11 mouse cellular contexts compared by ENCODE assay signal in genomic region chr14:60300224-60300991, GRCm38 (mm10). TPM values are rescaled to one million over a fixed set of nuclear protein-coding genes. Genes with fewer than 3 reads are reported as not detected.
A peak's percentile ranks its signal among the peaks of the same experiment; 100 is the strongest.
DNase-seq lines count a peak whose midpoint lies in the region; ATAC-seq lines count a peak whose summit lies in the region.
"Had no signal": no experiment of that assay in that cellular context is flagged by ENCODE, and none has a peak within 500 bp of the region (broad histone marks: within the 10 kb centered on the region; RNA-seq: fewer than 3 reads in every experiment).

No protein-coding gene starts in this region.

- no peak overlapping the region for H3K4me3 ChIP-seq in hindbrain, embryonic 13.5 days
- no peak overlapping the region for H3K4me3 ChIP-seq in hindbrain, embryonic 10.5 days
- no peak overlapping the region for H3K4me3 ChIP-seq in midbrain, embryonic 11.5 days (ENCODE audit: low read depth, low read length)
- H3K4me3 ChIP-seq in liver, embryonic 12.5 days, result no peak overlapping the region

- H3K9me3 ChIP-seq in hindbrain, embryonic 13.5 days, result no peaks in the 10 kb centered on the region
- H3K9me3 ChIP-seq in hindbrain, embryonic 10.5 days, result no peaks in the 10 kb centered on the region
- no peaks in the 10 kb centered on the region for H3K9me3 ChIP-seq in midbrain, embryonic 11.5 days (ENCODE audit: control insufficient read depth, low read length)
- H3K9me3 ChIP-seq in liver, embryonic 12.5 days (replicated peaks), result no peaks in the 10 kb centered on the region

- no peak for ATAC-seq in hindbrain, embryonic 13.5 days (ENCODE audit: low FRiP score)
- 0 out of 2 replicates have a peak, but pooled peaks have one; percentile 35 for ATAC-seq in midbrain, embryonic 11.5 days (ENCODE audit: low FRiP score)
- ATAC-seq in liver, embryonic 12.5 days, result no peak

- 0 out of 2 replicates have a peak overlapping the region, but pooled peaks have one; percentile 5 for H3K27ac ChIP-seq in hindbrain, embryonic 13.5 days
- H3K27ac ChIP-seq in hindbrain, embryonic 10.5 days, result no peak overlapping the region
- H3K27ac ChIP-seq in midbrain, embryonic 11.5 days (ENCODE audit: low read depth, low read length), result no peak overlapping the region
- no peak overlapping the region for H3K27ac ChIP-seq in liver, embryonic 12.5 days

- 66% methylated on average over 14 of the region's 14 CpGs for WGBS in hindbrain, embryonic 13.5 days
- WGBS in hindbrain, embryonic 10.5 days, result 75% methylated on average over 14 of the region's 14 CpGs
- 68% methylated on average over 14 of the region's 14 CpGs for WGBS in midbrain, embryonic 11.5 days
- WGBS in liver, embryonic 12.5 days (ENCODE audit: insufficient replicate concordance), result 82% methylated on average over 14 of the region's 14 CpGs

- peaks cover 40% of the 10 kb centered on the region for H3K36me3 ChIP-seq in hindbrain, embryonic 13.5 days
- H3K36me3 ChIP-seq in hindbrain, embryonic 10.5 days, result peaks cover 32% of the 10 kb centered on the region
- no peaks in the 10 kb centered on the region for H3K36me3 ChIP-seq in midbrain, embryonic 11.5 days (ENCODE audit: control insufficient read depth, insufficient read depth, low read length)
- peaks cover 54% of the 10 kb centered on the region for H3K36me3 ChIP-seq in liver, embryonic 12.5 days

- no peak for DNase-seq in hindbrain, embryonic 10.5 days (ENCODE audit: low spot score)
- DNase-seq in R1 (ENCODE audit: low read depth, low spot score), result peak; percentile 13
- peak; percentile 35 for DNase-seq in cerebellum, postnatal 36 days
- no peak for DNase-seq in midbrain, embryonic 11.5 days (ENCODE audit: low spot score, missing footprints)
- no peak for DNase-seq in spleen, postnatal 36 days (ENCODE audit: low spot score in 2 of 2)
- DNase-seq in lung, postnatal 14 days, result no peak

- no peaks in the 10 kb centered on the region for H3K27me3 ChIP-seq in hindbrain, embryonic 13.5 days
- H3K27me3 ChIP-seq in hindbrain, embryonic 10.5 days (ENCODE audit: insufficient read depth, poor library complexity, severe bottlenecking), result no peaks in the 10 kb centered on the region
- no peaks in the 10 kb centered on the region for H3K27me3 ChIP-seq in midbrain, embryonic 11.5 days (ENCODE audit: control insufficient read depth, insufficient read depth, low read length)
- no peaks in the 10 kb centered on the region for H3K27me3 ChIP-seq in liver, embryonic 12.5 days (replicated peaks)

- 0 out of 2 replicates have a peak, but pooled peaks cover 4% of the 10 kb centered on the region for H3K4me1 ChIP-seq in hindbrain, embryonic 13.5 days (replicated peaks)
- H3K4me1 ChIP-seq in hindbrain, embryonic 10.5 days (replicated peaks), result no peaks in the 10 kb centered on the region
- H3K4me1 ChIP-seq in midbrain, embryonic 11.5 days (ENCODE audit: control insufficient read depth, insufficient read depth, low read length), result peaks cover 12% of the 10 kb centered on the region
- no peaks in the 10 kb centered on the region for H3K4me1 ChIP-seq in liver, embryonic 12.5 days

- H3K4me2 ChIP-seq in hindbrain, embryonic 13.5 days, result no peak overlapping the region
- H3K4me2 ChIP-seq in midbrain, embryonic 11.5 days, result no peak overlapping the region
- no peak overlapping the region for H3K4me2 ChIP-seq in liver, embryonic 12.5 days

- no peak overlapping the region for H3K9ac ChIP-seq in hindbrain, embryonic 13.5 days
- H3K9ac ChIP-seq in midbrain, embryonic 11.5 days (ENCODE audit: low read length), result no peak overlapping the region
- no peak overlapping the region for H3K9ac ChIP-seq in liver, embryonic 12.5 days

RNA-seq across cellular contexts. Expression of gene Mtmr6, which starts 35.4 kb away (rescaled TPM):
- polyA plus RNA-seq in hindbrain, embryonic 13.5 days (2015; fragmentation: Nextera tagmentation; extraction: Ambion mirVana), result 62.9 and 63.7 TPM in 2 replicates
- polyA plus RNA-seq in hindbrain, embryonic 10.5 days (2016; fragmentation: Nextera tagmentation; extraction: Ambion mirVana), result 32.2 and 35.9 TPM in 2 replicates
- polyA plus RNA-seq in midbrain, embryonic 11.5 days (2014; fragmentation: Nextera tagmentation; extraction: Ambion mirVana), result 51.0 and 57.4 TPM in 2 replicates
- polyA plus RNA-seq in liver, embryonic 12.5 days (2016; fragmentation: Nextera tagmentation; extraction: Ambion mirVana), result 16.7 and 17.9 TPM in 2 replicates

RNA-seq across cellular contexts. Expression of gene Gm49336, which starts 49.1 kb away (rescaled TPM):
- 51.7 and 52.1 TPM in 2 replicates for polyA plus RNA-seq in hindbrain, embryonic 13.5 days (2015; fragmentation: Nextera tagmentation; extraction: Ambion mirVana)
- polyA plus RNA-seq in hindbrain, embryonic 10.5 days (2016; fragmentation: Nextera tagmentation; extraction: Ambion mirVana), result 44.0 and 62.6 TPM in 2 replicates
- 86.7 and 94.8 TPM in 2 replicates for polyA plus RNA-seq in midbrain, embryonic 11.5 days (2014; fragmentation: Nextera tagmentation; extraction: Ambion mirVana)
- polyA plus RNA-seq in liver, embryonic 12.5 days (2016; fragmentation: Nextera tagmentation; extraction: Ambion mirVana), result 50.9 and 53.1 TPM in 2 replicates

RNA-seq across cellular contexts. Expression of gene Nupl1, which starts 49.2 kb away (rescaled TPM):
- 0.08 and 0.10 TPM in 2 replicates for polyA plus RNA-seq in hindbrain, embryonic 13.5 days (2015; fragmentation: Nextera tagmentation; extraction: Ambion mirVana)
- polyA plus RNA-seq in hindbrain, embryonic 10.5 days (2016; fragmentation: Nextera tagmentation; extraction: Ambion mirVana), result 0.05 and 0.07 TPM in 2 replicates
- 0.04 TPM in 1 of 2 replicates, not detected in the other for polyA plus RNA-seq in midbrain, embryonic 11.5 days (2014; fragmentation: Nextera tagmentation; extraction: Ambion mirVana)
- not detected in 2 replicates for polyA plus RNA-seq in liver, embryonic 12.5 days (2016; fragmentation: Nextera tagmentation; extraction: Ambion mirVana)
- polyA plus RNA-seq: heart, embryonic 16.5 days; neural tube, embryonic 11.5 days; spleen, adult 2 months had no signal

Comparison
In these comparisons a context has a peak if more than half of its experiments do, and no peak if none do; other contexts are left out.
1. DNase-seq: peak in R1 (single experiment) and cerebellum, postnatal 36 days (2 of 2); none in hindbrain, embryonic 10.5 days (single experiment), midbrain, embryonic 11.5 days (single experiment), spleen, postnatal 36 days (0 of 2) and lung, postnatal 14 days (single experiment).